Mouse (Mus musculus): Measurements from ENCODE around the gene Gm17677.

- TF ChIP-seq RCOR1 (IDR thresholded peaks at IDR 0.05; ENCODE audit: low read depth, low read length) = no peak
- no peak for TF ChIP-seq POLR2A (IDR thresholded peaks at IDR 0.05; ENCODE audit: control insufficient read depth in 1 of 2, insufficient read depth in 1 of 2, low read depth in 1 of 2, low read length in 2 of 2, poor library complexity in 1 of 2)
- no peak for TF ChIP-seq ZKSCAN1 (IDR thresholded peaks at IDR 0.05; ENCODE audit: low read depth, low read length)
- TF ChIP-seq ZNF384 (IDR thresholded peaks at IDR 0.05; ENCODE audit: low read depth, low read length) = no peak
Observed at GRCm38 (mm10) chr9:35691924-35692323, 48.9 kb upstream of the Gm17677 start.
